Mouse (Mus musculus) G1E (cell line): ENCODE results near the gene Scaf1.

Experiments
- CTCF ChIP-seq: IDR thresholded peaks from 2 replicates; pipeline ENCODE4 v1.5.1; 2012; ENCODE audit warnings: low read depth, low read length, inconsistent platforms, mixed read lengths
- POLR2AphosphoS5 ChIP-seq: IDR thresholded peaks from 2 replicates; pipeline ENCODE4 v1.6.1; 2012; ENCODE audit warnings: low read depth, low read length, inconsistent platforms; ENCODE audit not compliant: insufficient replicate concordance

- TF ChIP-seq CTCF, result no peak
- TF ChIP-seq POLR2AphosphoS5, result no peak
These were observed 36.6 kb upstream of the Scaf1 start, which contains the start of gene Prr12 for GRCm38 (mm10) chr7:45052862-45053116.
